Mouse (Mus musculus): ENCODE results near the gene Klhdc9.

DNA sequence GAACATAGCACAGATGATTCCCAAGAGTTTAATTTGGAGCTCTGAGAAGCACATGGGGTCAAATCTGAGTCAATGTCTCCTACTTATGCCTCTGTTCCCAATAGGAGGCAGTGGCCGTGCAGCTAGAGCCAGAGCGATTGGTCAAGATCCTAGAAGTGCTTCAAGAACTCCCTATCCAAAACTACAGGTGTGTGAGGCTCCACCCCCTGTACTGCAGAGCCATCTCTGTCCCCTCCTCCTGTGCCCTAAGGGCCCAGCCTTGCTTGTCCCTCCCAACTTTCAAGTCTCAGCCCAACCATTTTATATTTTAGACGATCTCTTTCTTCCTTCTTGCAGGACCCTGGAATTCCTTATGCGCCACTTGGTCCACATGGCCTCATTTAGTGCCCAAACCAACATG is 41.2 kb upstream of the Klhdc9 start:
- TF ChIP-seq GATA1 (IDR thresholded peaks at IDR 0.05; ENCODE audit: borderline replicate concordance, low read length) (no peak), FLI1 (IDR thresholded peaks at IDR 0.05; ENCODE audit: low read length) (no peak)

All from megakaryocyte, embryonic 14.5 days (primary cell).